Mouse (Mus musculus) left cerebral cortex, adult 2 months (tissue): ENCODE results near the gene Rasd2. TPM values are rescaled to one million over a fixed set of nuclear protein-coding genes. Genes with fewer than 3 reads are reported as not detected.

ENCODE experiments used
- DNase-seq, 2 experiments: peaks; one replicate each; pipeline ENCODE4 v3.0.0; 2021 to 2022; ENCODE audit warnings: low spot score in 2 of 2, mixed read lengths in 1 of 2; ENCODE audit errors: extremely low spot score in 1 of 2
- H3K27ac ChIP-seq: fragments of 200-600 bp; 2 replicates; pipeline ENCODE4 v1.8.1; 2022
- H3K4me3 ChIP-seq: fragments of 200-600 bp; 2 replicates; pipeline ENCODE4 v1.8.1; 2022
- CTCF ChIP-seq: fragments of 200-600 bp; IDR thresholded peaks from 2 replicates; pipeline ENCODE4 v1.8.1; 2022; ENCODE audit warnings: antibody characterized with exemption, mild to moderate bottlenecking, moderate library complexity
- intact Hi-C: fragments of 180-260 bp; cut with DNase I; formaldehyde crosslinking; loops from one replicate; pipeline ENCODE4 v1.15.1; 2025
- total RNA-seq, 2 experiments: library from RNA; stranded (reverse); gene quantifications; 2 replicates each; pipeline ENCODE4 v1.2.3; 2021

Rasd2 gene
- total RNA-seq, 2 experiments from 2014 or later = 77.7 to 100 TPM

DNA sequence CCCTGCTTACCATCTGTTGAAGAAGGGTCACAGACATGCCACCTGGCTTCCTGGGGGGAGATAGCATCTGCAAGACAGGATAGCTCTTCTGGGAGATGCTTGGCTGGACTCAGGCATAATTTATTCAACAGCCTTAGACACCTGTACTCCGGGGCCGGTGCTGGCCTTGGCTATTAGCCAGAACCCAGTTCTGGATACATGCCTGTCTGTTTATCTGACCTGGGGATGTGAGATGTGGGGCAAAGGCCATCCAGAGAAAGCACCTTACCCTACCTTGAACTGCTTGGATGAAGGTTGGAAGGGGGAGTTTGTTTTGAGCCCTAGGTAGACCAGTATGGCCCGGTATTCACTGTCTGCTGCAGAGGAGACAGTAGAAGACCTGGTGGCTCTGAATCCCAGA is 10.8 kb upstream of the Rasd2 start:
- Histone ChIP-seq H3K27ac (no peak overlapping the region), H3K4me3 (no peak overlapping the region)
- no peak for TF ChIP-seq CTCF
- intact Hi-C loops = no loop called here
- no peak for DNase-seq

DNA sequence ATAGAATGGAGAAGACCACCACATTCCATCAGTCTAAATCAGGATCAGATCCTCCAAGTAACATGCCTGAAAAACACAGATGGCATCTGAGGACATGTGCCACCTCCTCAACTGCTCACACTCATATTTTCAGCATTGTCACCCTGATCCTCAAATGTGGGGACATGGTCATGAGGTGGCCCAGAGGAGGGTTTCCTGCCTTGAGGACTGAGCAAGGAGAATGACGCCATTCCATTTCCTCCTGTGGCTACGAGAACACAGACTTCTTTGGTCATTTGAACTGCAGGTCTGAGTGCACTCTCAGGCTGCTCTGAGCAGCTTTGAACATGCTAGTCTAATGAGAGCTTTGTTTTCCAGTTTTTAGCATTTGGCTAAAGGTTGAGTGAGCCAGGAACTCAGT is 10.3 kb upstream of the Rasd2 start:
- Histone ChIP-seq H3K4me3 (no peak overlapping the region), H3K27ac (no peak overlapping the region)
- no peak for TF ChIP-seq CTCF
- intact Hi-C loops = no loop called here
- DNase-seq = no peak

DNA sequence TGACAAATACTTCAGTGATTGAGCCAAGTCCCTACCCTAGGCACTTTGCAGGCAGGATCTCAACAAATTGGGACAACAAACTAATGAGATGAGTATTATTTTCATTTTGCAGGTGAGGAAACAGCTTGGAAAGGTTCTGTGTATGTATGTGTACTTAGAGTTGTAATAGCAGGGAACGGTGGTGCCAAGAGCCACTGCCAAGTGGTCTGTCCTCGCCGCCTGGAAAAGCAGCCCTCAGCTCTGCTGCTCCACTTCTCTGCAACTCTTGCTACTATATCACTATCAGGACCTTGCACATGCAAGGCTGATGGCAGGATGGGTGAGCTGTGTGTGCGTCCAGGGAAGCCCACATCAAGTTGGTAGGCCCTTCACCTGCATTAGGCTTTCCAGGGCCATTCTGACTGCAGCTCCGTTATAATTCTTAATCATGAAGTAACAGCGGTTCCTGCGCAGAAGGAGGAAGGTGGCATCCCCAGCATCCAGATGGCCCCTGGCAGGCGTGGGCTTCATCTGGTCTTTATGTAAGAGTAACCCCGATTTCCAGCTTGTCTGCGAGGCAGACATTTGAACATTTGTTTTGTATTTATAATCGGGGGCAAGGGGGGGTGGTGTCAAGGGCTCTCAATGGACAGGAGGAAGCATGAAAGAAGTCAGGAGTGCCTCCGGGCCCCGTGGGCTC is 9.4 kb upstream of the Rasd2 start:
- no peak for DNase-seq
- intact Hi-C loops = no loop called here
- Histone ChIP-seq H3K27ac (no peak overlapping the region), H3K4me3 (no peak overlapping the region)
- TF ChIP-seq CTCF = no peak

DNA sequence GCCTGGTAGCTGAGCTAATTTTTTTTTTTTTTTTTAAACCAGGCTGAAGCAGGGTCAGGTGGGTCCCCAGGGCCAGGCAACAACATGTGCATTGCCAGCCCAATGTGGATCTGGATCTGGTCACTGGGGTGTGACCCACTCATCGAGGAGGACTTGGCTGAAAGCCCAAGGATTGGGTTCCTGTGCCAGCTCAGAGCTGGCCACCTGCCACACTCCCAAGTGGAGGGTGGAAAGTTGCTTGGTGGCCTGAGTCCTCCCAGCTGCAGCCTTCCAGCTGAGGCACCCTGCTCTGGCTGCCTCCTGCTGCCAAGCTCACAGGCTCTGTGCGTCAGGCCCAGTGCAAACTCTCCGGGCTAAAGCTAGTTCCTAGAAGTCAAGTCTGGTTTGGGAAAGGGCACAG is 2.3 kb upstream of the Rasd2 start:
- Histone ChIP-seq H3K27ac (no peak overlapping the region), H3K4me3 (no peak overlapping the region)
- no peak for TF ChIP-seq CTCF
- intact Hi-C loops = no loop called here
- DNase-seq = no peak

DNA sequence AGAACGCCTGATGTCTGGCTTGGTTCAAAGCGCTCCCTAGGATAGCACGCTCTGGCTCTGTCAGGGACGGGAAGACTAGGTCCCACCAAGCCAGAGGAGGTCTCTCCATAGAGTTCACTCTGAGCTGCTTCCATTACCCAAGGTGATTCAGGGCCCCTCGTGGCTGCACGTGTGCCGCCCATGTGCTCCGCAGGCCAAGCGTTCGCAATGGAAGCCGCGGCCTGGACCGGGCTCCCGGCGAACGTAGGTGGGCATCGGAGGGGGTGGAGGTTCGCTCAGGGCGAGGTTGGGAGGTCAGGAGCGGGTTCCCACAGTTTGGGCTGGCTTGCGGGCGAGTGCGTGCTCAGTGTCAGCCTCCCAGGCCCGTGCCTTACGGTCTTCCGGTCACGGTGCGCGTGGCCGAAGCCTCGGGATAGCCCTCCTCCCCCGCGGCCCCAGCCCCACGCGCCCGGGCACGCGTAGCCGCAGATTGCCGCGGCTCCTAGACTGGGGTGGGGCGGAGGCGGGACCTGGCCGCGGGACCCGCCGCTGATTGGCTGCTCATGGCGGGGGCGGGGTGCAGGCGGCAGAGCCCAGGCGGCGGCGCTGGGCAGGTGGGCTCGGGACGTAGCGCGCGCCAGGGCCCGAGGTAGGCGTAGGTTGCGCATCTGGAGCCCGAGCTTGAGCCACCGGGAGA is 975 bp upstream of the Rasd2 start:
- TF ChIP-seq CTCF = no peak
- Histone ChIP-seq H3K27ac (peak overlapping the region; percentile 80), H3K4me3 (peak overlapping the region; percentile 79)
- peak; percentile 91 for DNase-seq
- intact Hi-C loops = no loop called here

DNA sequence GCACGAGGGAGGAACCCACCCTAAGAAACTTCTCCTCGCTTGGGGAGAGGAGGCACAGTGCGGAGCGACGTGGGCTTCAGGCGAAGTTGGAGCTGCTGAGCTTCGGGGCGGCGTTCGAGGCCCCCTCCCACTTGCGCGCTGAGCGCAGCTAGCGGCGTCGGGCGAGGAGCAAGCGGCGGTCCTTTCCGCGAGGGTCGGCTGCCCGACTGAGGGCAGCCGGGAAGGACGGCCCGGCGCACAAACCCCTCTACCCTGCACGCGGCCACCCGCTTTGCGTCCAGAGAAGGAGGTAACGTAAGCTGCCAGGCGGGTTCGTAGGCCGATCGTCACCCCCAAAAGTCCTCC is 465 bp upstream of the Rasd2 start:
- no peak for TF ChIP-seq CTCF
- DNase-seq = no peak
- Histone ChIP-seq H3K27ac (peak overlapping the region; percentile 76), H3K4me3 (peak overlapping the region; percentile 79)
- intact Hi-C loops = no loop called here

DNA sequence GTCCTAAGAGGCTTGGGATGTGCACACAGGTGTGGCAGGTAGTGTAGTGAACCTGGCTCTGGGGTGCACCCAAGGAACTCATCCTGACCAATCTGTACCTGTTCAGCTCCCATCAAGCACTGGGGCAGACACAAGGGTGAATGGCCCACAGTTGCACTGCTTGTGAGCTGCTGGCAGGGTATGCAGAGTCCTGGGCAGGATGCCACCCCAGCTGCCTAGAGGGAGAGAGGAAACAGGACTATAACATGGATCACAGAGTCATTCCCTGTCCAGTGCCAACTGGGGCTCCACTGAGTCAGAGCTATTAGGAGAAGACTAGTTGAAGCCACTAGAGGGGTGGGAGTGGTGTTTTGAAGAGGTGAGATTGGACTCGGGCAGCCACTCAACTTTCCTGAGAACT is 1.3 kb downstream of the Rasd2 start:
- Histone ChIP-seq H3K27ac (no peak overlapping the region; the same call in 1 of the 2 replicates), H3K4me3 (peak overlapping the region; percentile 79)
- intact Hi-C loops = no loop called here
- TF ChIP-seq CTCF = no peak
- DNase-seq = peak in 1 of 2 experiments; percentile 28

DNA sequence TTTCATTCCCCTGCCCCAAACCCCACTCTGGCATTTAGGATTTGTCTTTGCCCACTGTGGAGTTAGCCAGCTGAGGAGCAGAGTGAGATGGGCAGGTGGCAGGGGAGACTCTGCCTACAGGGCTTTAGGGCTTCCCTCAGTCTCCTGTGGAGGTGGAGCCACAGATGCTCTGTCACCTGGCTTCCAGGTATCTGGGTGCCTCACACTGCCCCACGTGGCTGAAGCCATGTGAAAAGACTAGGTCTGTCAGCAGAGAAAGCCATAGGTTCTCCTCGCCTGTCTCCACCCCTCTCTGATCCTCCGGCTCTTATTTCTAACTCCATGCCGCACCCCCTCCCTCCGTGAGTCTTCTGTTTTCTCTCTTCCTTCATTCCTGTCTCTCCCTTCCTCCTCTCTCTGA is 2.2 kb downstream of the Rasd2 start:
- no peak for TF ChIP-seq CTCF
- no peak overlapping the region for H3K27ac ChIP-seq
- intact Hi-C loops = no loop called here
- DNase-seq = peak in 1 of 2 experiments; percentile 23
- H3K4me3 ChIP-seq = no peak overlapping the region

DNA sequence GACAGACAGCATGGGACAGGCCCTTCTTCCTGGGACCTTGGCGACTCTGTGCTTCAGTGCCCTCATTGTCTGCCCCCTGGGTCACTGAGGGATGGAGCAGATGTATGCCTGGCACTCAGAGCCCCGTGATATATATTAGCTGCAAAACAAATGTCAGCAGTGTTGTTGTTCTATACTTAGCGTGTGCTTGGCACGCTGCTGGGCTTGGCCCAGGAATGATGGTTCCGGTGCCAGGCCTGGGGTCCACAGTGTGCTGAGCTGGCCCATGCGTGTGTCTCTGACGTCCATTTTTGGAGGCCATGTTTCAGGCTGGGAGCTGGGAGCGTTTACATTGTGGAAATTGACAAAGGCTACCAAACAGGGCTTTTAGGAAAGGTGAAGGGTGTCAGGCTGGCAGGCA is 3.1 kb downstream of the Rasd2 start:
- no peak for DNase-seq
- Histone ChIP-seq H3K27ac (no peak overlapping the region), H3K4me3 (no peak overlapping the region)
- intact Hi-C loops = no loop called here
- no peak for TF ChIP-seq CTCF

DNA sequence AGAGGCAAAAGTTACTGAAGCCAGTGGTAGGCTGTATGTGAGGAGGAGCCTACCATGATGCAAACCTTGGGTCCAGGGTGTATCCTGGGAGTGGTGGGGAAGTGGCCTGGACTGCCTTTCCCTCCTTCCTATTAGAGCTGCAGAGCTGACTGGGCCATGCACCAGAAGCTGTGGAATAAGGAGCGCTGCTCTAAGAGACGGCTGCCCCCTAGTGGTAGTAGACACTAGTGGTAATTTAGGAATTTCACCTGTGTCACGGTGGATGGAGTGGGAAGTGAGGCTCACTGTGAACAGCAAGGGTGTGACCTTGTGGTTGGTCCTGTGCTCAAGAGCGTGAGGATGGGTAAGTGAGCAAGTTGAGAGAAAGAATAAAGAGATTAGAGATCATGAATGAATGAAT is 4.2 kb downstream of the Rasd2 start:
- peak; percentile 75 to 76 for DNase-seq
- H3K27ac ChIP-seq = no peak overlapping the region
- TF ChIP-seq CTCF = peak; percentile 89
- H3K4me3 ChIP-seq = no peak overlapping the region
- intact Hi-C loops = loop anchor here (1.0 to 2.0 kb wide), 2 partner anchors 86 to 147 kb away; no protein-coding TSS in a partner anchor

DNA sequence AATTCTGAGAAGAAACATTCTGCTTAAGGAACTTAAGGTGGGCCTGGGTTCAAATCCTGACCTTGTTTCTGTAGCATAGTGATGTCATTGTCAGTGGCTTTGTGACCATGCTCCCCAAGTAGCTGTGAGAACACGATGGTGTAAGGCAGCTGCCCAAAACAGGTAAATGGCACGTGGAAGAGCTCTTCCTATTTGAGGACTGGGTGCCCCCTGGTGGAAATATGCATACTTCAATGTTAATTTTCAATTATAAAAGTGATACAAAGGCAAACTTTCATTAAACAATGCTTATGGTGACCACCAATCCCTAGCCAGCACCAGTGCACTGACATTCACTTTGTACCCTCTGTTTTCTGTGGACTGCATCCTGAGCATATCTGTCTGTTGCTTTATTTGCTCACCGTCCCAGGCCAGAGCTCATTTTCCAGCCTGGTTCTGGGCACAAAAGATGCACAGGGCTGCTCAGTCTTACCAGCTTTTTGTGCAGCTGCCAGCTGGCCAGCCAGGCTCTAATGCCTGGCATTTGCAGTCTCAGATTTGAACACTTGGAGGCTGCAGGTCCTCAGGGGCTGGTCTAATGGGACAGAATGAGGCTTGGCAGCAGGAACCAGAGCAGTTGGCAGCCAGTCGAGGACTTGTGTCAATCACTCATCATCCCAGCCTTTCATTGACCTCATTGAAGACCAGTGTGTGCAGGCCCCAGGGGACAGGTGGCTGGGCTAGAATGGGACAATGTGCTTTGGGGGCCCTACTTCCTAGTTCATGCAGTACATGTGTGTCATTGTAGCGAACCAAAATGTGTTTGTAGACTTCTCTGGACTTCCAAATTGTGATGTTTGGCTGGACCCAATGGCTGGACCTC is 6.4 kb downstream of the Rasd2 start:
- intact Hi-C loops = loop anchor here (2.0 kb wide), 1 partner anchor 149 kb away; no protein-coding TSS in a partner anchor
- TF ChIP-seq CTCF = peak; percentile 58
- H3K4me3 ChIP-seq = no peak overlapping the region
- H3K27ac ChIP-seq = no peak overlapping the region
- peak in 1 of 2 experiments; percentile 31 for DNase-seq

DNA sequence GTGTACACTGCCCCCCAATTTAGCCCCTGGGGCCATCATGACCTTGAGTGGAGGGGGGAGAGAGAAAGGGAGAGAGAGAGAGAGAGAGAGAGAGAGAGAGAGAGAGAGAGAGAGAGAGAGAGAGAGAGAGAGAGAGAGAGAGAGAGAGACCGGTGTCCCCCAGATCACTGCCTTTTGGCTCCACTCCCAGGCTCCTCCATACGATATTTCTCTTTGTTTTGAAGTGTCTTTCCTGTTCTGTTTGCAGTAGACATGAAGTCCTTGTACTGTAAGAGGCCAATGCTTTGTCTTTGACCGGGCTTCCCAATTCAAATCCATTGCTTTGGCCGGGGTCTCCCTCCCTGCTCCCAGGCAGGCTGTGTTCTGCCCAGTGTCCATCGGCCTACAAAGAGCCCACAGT is 8.9 kb downstream of the Rasd2 start:
- DNase-seq = no peak
- Histone ChIP-seq H3K4me3 (no peak overlapping the region), H3K27ac (no peak overlapping the region)
- intact Hi-C loops = no loop called here
- no peak for TF ChIP-seq CTCF
